ENCODE assay signal across 9 mouse cellular contexts in genomic region chrX:73476621-73477020, GRCm38 (mm10). TPM values are rescaled to one million over a fixed set of nuclear protein-coding genes. Genes with fewer than 3 reads are reported as not detected.
DNase-seq lines count a peak whose midpoint lies in the region.
"Had no signal": no experiment of that assay in that cellular context is flagged by ENCODE, and none has a peak within 500 bp of the region (broad histone marks: within the 10 kb centered on the region; RNA-seq: fewer than 3 reads in every experiment).

No protein-coding gene starts in this region.

- peak; percentile 67 for DNase-seq in adipocyte (ENCODE audit: low spot score)
- peak; percentile 99 for DNase-seq in heart, adult 11 months
- peak; percentile 69 for DNase-seq in kidney, adult 9 months
- DNase-seq in lung, postnatal 10 days: peak; percentile 88
- DNase-seq in thymus, postnatal 0 days (ENCODE audit: low spot score): no peak
- no peak for DNase-seq in layer of hippocampus, adult 11-12 months (ENCODE audit: low spot score)
- no peak for DNase-seq in spleen, postnatal 36 days (ENCODE audit: low spot score in 2 of 2)
- no peak for DNase-seq in frontal cortex, adult 2 months (ENCODE audit: extremely low spot score in 1 of 2, low spot score in 1 of 2)

RNA-seq across cellular contexts. Expression of gene Bgn, which starts 6.8 kb away (rescaled TPM):
- polyA plus RNA-seq in thymus, postnatal 0 days (2015; fragmentation: Nextera tagmentation; extraction: Ambion mirVana): 9.5 and 12.5 TPM in 2 replicates
- polyA plus RNA-seq in frontal cortex, adult 2 months (2012; rRNA removed): 28.2 and 30.2 TPM in 2 replicates

RNA-seq across cellular contexts. Expression of gene Haus7, which starts 17.8 kb away (rescaled TPM):
- 44.7 and 46.3 TPM in 2 replicates for polyA plus RNA-seq in thymus, postnatal 0 days (2015; fragmentation: Nextera tagmentation; extraction: Ambion mirVana)
- 11.7 and 12.7 TPM in 2 replicates for polyA plus RNA-seq in frontal cortex, adult 2 months (2012; rRNA removed)

RNA-seq across cellular contexts. Expression of gene Atp2b3, which starts 26.3 kb away (rescaled TPM):
- polyA plus RNA-seq in thymus, postnatal 0 days (2015; fragmentation: Nextera tagmentation; extraction: Ambion mirVana): 0.03 TPM in 1 of 2 replicates, not detected in the other
- polyA plus RNA-seq in frontal cortex, adult 2 months (2012; rRNA removed): 29.2 and 35.8 TPM in 2 replicates

RNA-seq across cellular contexts. Expression of gene Trex2, which starts 41.5 kb away (rescaled TPM):
- 0.50 and 0.77 TPM in 2 replicates for polyA plus RNA-seq in thymus, postnatal 0 days (2015; fragmentation: Nextera tagmentation; extraction: Ambion mirVana)
- polyA plus RNA-seq in frontal cortex, adult 2 months (2012; rRNA removed): not detected in 2 replicates
- polyA plus RNA-seq: neural tube, embryonic 12.5 days had no signal

Comparison
In these comparisons a context has a peak if more than half of its experiments do, and no peak if none do; other contexts are left out.
1. DNase-seq: peak in adipocyte (single experiment), heart, adult 11 months (single experiment), kidney, adult 9 months (single experiment) and lung, postnatal 10 days (single experiment); none in thymus, postnatal 0 days (single experiment), layer of hippocampus, adult 11-12 months (single experiment), spleen, postnatal 36 days (0 of 2) and frontal cortex, adult 2 months (0 of 2).
2. RNA of gene Atp2b3, which starts 26.3 kb away (polyA plus RNA-seq): 29.2 to 35.8 TPM in frontal cortex, adult 2 months; 0.03 TPM in thymus, postnatal 0 days; every median in the first group is over 10 times any median in the second.